Mouse (Mus musculus): ENCODE data around the gene Srrm4.

Gene Srrm4

GRCm38 (mm10) chr5:116591346-116592048 lies at the start of gene Srrm4:
Gene Srrm4 (minus strand): TSS chr5:116591817.
- peak; percentile 90 for DNase-seq

DNA sequence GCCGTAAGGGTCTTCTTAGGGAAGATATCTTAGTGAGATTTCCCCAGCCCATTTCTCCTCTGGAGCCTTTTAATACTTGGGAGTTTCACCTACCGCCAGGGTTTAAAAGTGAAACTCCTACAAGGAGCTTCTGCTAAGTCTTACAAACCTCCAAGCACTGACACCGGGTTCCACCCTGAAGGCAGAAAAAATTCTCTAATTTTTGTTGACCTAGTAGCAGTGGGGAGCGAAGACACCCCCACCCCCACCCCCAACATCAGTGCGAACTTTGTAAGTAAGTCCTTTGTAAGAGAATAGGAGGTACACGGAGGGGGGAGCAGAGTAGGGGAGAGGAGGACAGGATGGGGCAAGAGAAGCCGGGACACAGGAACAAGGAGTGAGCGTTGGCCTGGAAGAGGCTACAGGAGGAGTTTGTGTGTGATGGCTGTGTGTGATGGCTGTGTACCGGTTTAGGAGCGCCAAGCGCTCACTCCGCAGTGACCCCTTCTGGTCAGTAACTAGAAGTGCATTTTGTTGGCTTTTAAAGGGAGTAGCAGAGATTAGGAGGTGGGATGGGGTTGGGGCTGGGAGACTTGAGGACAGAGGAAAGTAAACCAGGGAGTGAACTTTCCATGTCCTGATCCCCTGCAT lies 1.3 kb upstream of the Srrm4 start:
- DNase-seq = peak; percentile 75

GRCm38 (mm10) chr5:116592049-116592800 lies 608 bp upstream of the Srrm4 start:
- peak; percentile 35 for DNase-seq

DNA sequence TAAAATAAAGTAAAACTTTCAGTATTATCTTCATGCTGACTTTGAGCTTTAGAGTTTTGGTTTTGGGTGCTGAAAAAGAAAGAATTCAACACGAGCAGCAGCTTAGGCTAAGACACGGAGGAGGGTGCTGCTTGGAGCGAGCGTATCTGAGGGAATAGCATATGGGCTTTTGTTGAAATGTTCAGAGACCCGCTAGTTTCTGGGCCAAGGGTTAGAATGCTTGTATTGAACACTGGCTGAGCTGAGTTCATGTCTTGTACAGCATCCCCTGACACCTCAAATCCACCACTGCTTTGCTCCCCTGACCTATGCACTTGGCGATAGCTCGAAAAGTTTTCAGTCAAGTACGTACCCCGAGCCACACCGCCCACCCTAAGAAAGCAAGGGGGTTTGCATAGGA lies 919 bp downstream of the Srrm4 start:
- DNase-seq = peak; percentile 22

- DNase-seq = peak; percentile 57
Observed at GRCm38 (mm10) chr5:116589631-116590030, 2.0 kb downstream of the Srrm4 start.

GRCm38 (mm10) chr5:116588836-116589235 lies 2.8 kb downstream of the Srrm4 start:
- peak; percentile 58 for DNase-seq

GRCm38 (mm10) chr5:116579533-116579932 lies 12.1 kb downstream of the Srrm4 start:
- DNase-seq = no peak

DNA sequence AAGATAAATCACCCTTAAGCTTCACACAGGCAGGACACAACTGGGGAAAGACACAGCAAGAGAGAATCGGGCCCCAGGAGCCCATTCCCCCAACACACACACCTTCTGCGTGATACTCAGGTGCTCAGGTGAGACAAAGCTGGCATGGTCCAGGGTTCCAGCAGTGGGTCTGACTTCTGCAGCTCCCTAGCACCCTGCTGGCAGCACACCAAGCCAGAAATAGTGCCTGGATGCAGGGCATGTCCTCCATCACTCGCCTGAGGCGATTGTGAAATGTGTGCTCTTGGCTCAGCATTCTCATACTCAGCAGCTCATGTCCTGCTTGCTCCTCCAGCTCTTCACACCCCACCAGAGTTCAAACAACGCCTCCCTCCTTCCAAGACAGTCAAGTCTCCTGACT lies 14.5 kb downstream of the Srrm4 start:
- peak; percentile 56 for DNase-seq

GRCm38 (mm10) chr5:116573307-116573706 lies 18.3 kb downstream of the Srrm4 start:
- DNase-seq = no peak

GRCm38 (mm10) chr5:116571936-116572335 lies 19.7 kb downstream of the Srrm4 start:
- peak; percentile 72 for DNase-seq

GRCm38 (mm10) chr5:116571232-116571861 lies 20.3 kb downstream of the Srrm4 start:
- peak; percentile 61 for DNase-seq

- no peak for DNase-seq
Observed at GRCm38 (mm10) chr5:116570566-116570965, 21.1 kb downstream of the Srrm4 start.

- no peak for DNase-seq
Observed at GRCm38 (mm10) chr5:116569629-116570028, 22.0 kb downstream of the Srrm4 start.

- DNase-seq = no peak
Observed at GRCm38 (mm10) chr5:116568050-116568449, 23.6 kb downstream of the Srrm4 start.

DNA sequence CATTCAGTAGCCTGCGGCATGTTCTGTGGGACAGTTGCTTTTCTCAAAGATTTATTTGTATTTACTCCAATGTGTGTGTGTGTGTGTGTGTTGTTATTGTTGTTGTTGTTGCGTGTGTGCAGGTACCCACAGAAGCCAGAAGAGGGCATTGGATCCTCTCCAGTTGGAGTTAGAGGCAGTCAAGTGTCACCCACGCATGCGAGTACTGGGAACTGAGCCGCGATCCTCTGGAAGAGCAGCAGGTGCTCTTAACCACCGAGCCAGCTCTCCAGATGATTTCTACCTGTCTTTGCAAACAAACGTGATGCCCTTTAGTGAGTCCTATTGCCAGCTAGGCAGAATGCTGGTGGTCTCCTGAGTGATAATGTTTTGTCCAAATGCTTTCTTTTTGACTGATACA lies 24.3 kb downstream of the Srrm4 start:
- DNase-seq = no peak

DNA sequence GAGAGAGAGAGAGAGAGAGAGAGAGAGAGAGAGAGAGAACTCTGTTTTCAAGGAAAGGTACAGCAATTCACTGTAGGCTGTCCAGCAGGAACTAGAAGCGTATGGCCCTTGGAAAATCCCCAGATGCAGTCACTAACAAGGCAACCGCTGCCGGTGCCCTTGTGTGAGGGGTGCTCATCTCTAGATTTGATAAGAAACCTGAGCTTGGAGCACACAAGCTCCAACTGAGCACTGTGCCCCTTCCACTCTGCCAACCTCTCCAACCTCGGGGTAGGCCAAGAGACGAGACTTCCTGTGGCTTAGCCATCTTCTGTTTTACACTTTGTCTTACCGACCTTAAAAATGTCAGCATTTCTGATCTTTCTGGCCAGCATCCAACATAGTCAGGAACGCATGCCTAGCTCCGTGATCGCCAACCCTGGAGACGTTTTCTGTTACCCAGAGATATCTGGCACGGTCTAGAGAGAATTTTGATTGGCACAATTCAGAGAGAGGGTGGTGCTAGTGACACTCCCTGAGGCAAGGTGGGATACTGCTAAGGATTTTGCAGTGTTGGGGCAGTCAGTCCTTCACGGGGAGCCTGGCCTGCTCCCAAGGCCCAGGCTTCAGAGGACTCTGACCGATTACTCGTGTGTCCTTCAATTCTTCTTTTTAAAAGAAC lies 25.1 kb downstream of the Srrm4 start:
- peak; percentile 49 for DNase-seq

GRCm38 (mm10) chr5:116565573-116565972 lies 26.0 kb downstream of the Srrm4 start:
- peak; percentile 81 for DNase-seq

DNA sequence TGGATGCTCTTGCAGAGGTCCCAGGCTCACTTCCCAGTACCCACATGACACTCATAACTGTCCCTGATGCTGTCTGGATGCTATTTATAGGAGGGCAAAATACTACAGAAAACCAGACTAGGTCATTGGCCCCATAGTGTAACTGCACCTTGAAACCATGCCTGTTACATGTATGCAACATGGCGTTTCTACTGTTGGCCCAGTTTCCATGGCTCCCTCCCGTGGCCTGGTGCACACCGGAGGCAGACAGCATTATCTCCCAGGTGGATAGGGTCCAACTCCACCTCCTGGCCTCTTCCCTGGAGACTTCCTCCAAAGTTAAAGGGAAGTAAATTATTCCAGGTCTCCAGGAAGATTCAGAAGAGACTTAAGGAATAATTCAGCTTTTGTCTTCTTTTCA lies 27.2 kb downstream of the Srrm4 start:
- DNase-seq = peak; percentile 48

DNA sequence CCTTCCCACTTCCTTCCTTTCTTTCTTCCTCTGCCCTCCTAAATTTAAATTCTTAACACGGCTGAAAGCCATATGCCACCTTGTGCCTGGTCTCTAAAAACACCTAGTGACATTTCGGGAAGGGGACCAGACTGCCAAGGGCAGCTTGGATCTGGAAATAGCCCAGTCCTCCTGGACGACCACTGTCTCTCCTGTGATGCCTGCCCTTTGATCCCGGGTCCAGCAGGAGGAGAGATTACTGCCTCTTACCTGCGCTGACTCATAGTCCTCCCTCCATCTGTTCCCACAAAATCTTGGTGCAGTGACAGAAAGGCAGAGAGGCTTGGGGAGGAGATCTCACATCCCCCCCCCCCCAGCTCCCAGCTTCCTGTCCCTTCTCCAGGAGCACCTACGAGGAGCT lies 27.9 kb downstream of the Srrm4 start:
- DNase-seq = peak; percentile 78

DNA sequence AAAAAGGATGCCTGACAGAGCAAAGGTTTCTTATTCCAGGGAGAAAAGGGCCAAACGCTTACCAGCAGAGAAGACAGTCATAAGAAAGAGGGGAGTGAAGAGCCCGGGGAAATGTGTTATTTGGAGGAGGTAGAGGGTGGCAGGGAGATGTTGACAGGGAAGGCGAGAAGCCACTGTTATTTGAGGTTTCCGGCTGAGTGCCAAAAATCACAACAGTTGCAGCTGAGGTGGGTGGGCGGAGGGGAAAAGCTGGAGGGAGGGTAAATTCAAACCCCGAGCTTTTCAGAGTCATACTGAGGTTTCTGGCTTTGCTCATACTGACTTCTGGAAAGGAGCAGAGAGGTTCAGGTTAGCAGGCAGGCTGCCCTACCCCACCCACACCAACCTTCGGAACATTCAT lies 32.5 kb downstream of the Srrm4 start:
- DNase-seq = no peak

- no peak for DNase-seq
Observed at GRCm38 (mm10) chr5:116556614-116557013, 35.0 kb downstream of the Srrm4 start.

- DNase-seq = no peak
Observed at GRCm38 (mm10) chr5:116553868-116554267, 37.7 kb downstream of the Srrm4 start.

DNA sequence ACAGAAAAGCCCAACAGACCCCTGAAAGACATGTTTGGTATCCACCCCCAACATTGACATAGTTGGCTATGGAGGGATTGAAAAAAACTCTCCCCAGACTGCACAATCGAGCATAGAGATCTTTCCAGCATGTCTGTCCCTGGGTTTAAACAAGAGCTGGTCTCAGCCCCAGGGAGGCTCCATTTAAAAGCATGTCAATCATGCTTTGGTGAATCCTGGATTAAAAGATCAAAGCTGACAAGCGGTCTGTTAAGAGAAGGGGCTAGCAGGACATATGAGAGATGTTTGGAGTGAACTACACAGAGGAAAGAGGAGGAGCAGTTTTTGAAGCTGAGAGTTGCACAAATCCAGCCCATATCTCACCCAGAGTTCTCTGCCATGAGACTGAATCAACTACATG lies 38.5 kb downstream of the Srrm4 start:
- DNase-seq = no peak
